ENCODE assay signal across 7 mouse cellular contexts in the genomic region with DNA sequence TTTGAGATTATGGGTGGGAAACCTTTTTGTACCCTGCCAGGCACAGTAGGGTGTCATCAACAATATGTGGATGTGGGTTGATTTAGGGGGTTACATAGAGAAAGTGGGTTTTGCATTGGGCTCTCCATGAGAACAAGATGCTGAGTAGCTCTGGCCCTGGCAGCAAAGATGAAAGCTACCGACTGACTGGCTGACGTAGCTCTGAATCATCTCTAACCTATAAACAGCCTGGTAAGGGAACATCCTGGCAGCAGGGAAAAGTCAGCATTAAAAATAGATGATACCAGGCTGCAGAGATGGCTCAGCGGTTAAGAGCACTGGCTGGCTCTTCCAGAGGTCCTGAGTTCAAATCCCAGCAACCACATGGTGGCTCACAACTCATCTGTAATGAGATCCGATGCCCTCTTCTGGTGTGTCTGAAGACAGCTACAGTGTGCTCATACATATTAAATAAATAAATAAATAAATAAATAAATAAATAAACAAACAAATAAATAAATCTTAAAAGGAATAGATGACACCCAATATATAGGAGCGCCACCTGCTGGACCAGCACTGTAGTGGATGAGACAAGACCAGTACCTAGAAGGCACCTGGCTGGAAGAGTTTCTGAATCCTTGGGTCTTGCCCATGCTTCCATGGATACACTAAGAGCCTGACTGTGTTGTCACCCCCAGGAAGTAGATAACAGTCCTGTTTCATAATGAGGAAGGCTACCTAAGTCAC. TPM values are rescaled to one million over a fixed set of nuclear protein-coding genes. Genes with fewer than 3 reads are reported as not detected.
A peak's percentile ranks its signal among the peaks of the same experiment; 100 is the strongest.
DNase-seq lines count a peak whose midpoint lies in the region; ATAC-seq and TF ChIP-seq lines count a peak whose summit lies in the region.

No protein-coding gene starts in this region.

- no peak overlapping the region for H3K4me3 ChIP-seq in kidney, embryonic 16.5 days (ENCODE audit: low read length)
- no peak overlapping the region for H3K4me3 ChIP-seq in MEL (ENCODE audit: control insufficient read depth in 1 of 2, insufficient read depth in 1 of 2, low read depth in 2 of 2, low read length in 2 of 2)
- H3K4me3 ChIP-seq in layer of hippocampus, adult 2 months, result no peak overlapping the region

- no peak overlapping the region for H3K9ac ChIP-seq in kidney, embryonic 16.5 days (replicated peaks; ENCODE audit: low read length)
- no peak overlapping the region for H3K9ac ChIP-seq in MEL (ENCODE audit: control insufficient read depth, low read depth, low read length, poor library complexity, severe bottlenecking)

- peaks cover 7% of the 10 kb centered on the region; the same call in 1 of the 2 replicates for H3K4me1 ChIP-seq in kidney, embryonic 16.5 days (ENCODE audit: insufficient read depth, low read length)
- H3K4me1 ChIP-seq in MEL (ENCODE audit: control insufficient read depth in 1 of 2, insufficient read depth in 2 of 2, low read length in 2 of 2), result no peaks in the 10 kb centered on the region

- peak in 2 of 3 experiments; percentile 32 to 39; a peak in 4 of 6 replicates for TF ChIP-seq CTCF in MEL (IDR thresholded peaks at IDR 0.05 in 2 of 3, conservative IDR thresholded peaks at IDR 0.05 in 1 of 3; ENCODE audit: control insufficient read depth in 1 of 3, insufficient read depth in 1 of 3, low read depth in 2 of 3, low read length in 3 of 3, poor library complexity in 1 of 3, severe bottlenecking in 1 of 3)
- TF ChIP-seq CTCF in layer of hippocampus, adult 2 months (conservative IDR thresholded peaks at IDR 0.05), result peak; percentile 75

- TF ChIP-seq EP300 in MEL (IDR thresholded peaks at IDR 0.05; ENCODE audit: low read depth in 1 of 2, low read length in 2 of 2), result no peak

- ATAC-seq in kidney, embryonic 16.5 days (ENCODE audit: low FRiP score, low TSS enrichment), result no peak
- ATAC-seq in erythroid progenitor cell, adult 5-6 weeks (replicated peaks; ENCODE audit: low FRiP score, poor library complexity, severe bottlenecking), result no peak

- 0 out of 2 replicates have a peak, but pooled peaks cover 3% of the 10 kb centered on the region for H3K9me3 ChIP-seq in kidney, embryonic 16.5 days (ENCODE audit: low read length)
- no peaks in the 10 kb centered on the region for H3K9me3 ChIP-seq in MEL (replicated peaks; ENCODE audit: insufficient read depth, low read length)

- H3K36me3 ChIP-seq in kidney, embryonic 16.5 days (ENCODE audit: insufficient read depth, low read length), result no peaks in the 10 kb centered on the region
- H3K36me3 ChIP-seq in MEL (ENCODE audit: control insufficient read depth in 1 of 2, insufficient read depth in 2 of 2, low read length in 2 of 2), result no peaks in the 10 kb centered on the region

- peak; percentile 9 for TF ChIP-seq RAD21 in MEL (IDR thresholded peaks at IDR 0.05; ENCODE audit: low read depth, low read length)

- no peak for TF ChIP-seq POLR2A in MEL (IDR thresholded peaks at IDR 0.05; ENCODE audit: control insufficient read depth in 1 of 2, insufficient read depth in 1 of 2, low read depth in 1 of 2, low read length in 2 of 2, poor library complexity in 1 of 2)

- peak; percentile 42 for DNase-seq in kidney, adult 18-20 months
- DNase-seq in MEL (ENCODE audit: low read depth, low spot score), result peak; percentile 46
- peak; percentile 51 for DNase-seq in adrenal gland, postnatal 25 days
- peak; percentile 32 to 60 for DNase-seq in layer of hippocampus, adult 2 months (ENCODE audit: low spot score in 2 of 2)
- DNase-seq in retina, embryonic 14.5 days (ENCODE audit: low spot score), result peak; percentile 33

- H3K4me2 ChIP-seq in kidney, embryonic 16.5 days (replicated peaks; ENCODE audit: low read depth, low read length), result no peak overlapping the region

- no peaks in the 10 kb centered on the region for H3K79me2 ChIP-seq in MEL (ENCODE audit: control insufficient read depth, insufficient read depth, low read length, poor library complexity)

- 80% methylated on average over 5 of the region's 5 CpGs for whole genome bisulfite sequencing in kidney, embryonic 16.5 days

- H3K27me3 ChIP-seq in kidney, embryonic 16.5 days (ENCODE audit: insufficient read depth, low read length), result no peaks in the 10 kb centered on the region
- H3K27me3 ChIP-seq in MEL (ENCODE audit: control insufficient read depth in 1 of 2, insufficient read depth in 2 of 2, low read length in 2 of 2), result no peaks in the 10 kb centered on the region

- no peak overlapping the region for H3K27ac ChIP-seq in kidney, embryonic 16.5 days (ENCODE audit: low read length)
- H3K27ac ChIP-seq in MEL (ENCODE audit: control insufficient read depth, low read depth, low read length), result no peak overlapping the region
- peak overlapping the region; percentile 72 for H3K27ac ChIP-seq in layer of hippocampus, adult 2 months

TF ChIP-seq in MEL, 35 proteins besides CTCF, POLR2A, EP300 and RAD21:
- TF ChIP-seq MAFK (IDR thresholded peaks at IDR 0.05; ENCODE audit: borderline replicate concordance, low read depth, low read length), result no peak
- no peak for TF ChIP-seq MYC (IDR thresholded peaks at IDR 0.05; ENCODE audit: low read depth, low read length)
- TF ChIP-seq CHD2 (IDR thresholded peaks at IDR 0.05; ENCODE audit: low read length), result no peak
- no peak for TF ChIP-seq MEF2A (IDR thresholded peaks at IDR 0.05; ENCODE audit: extremely low read depth, insufficient replicate concordance, low read depth, low read length, poor library complexity, severe bottlenecking)
- TF ChIP-seq MAX (IDR thresholded peaks at IDR 0.05; ENCODE audit: low read length), result no peak
- TF ChIP-seq USF1 (IDR thresholded peaks at IDR 0.05; ENCODE audit: low read depth, low read length), result no peak
- no peak for TF ChIP-seq SIN3A (IDR thresholded peaks at IDR 0.05; ENCODE audit: low read length)
- no peak for TF ChIP-seq KAT2A (conservative IDR thresholded peaks at IDR 0.05; ENCODE audit: low read depth, low read length)
- no peak for TF ChIP-seq JUND (IDR thresholded peaks at IDR 0.05; ENCODE audit: low read depth, low read length)
- no peak for TF ChIP-seq ZC3H11A (IDR thresholded peaks at IDR 0.05; ENCODE audit: low read depth, low read length)
- no peak for TF ChIP-seq HCFC1 (IDR thresholded peaks at IDR 0.05; ENCODE audit: low read depth, low read length)
- TF ChIP-seq TAL1 (IDR thresholded peaks at IDR 0.05; ENCODE audit: low read length), result no peak
- TF ChIP-seq POLR2AphosphoS5 (IDR thresholded peaks at IDR 0.05; ENCODE audit: borderline replicate concordance, low read depth, low read length), result no peak
- no peak for TF ChIP-seq RCOR1 (IDR thresholded peaks at IDR 0.05; ENCODE audit: low read depth, low read length)
- TF ChIP-seq ZKSCAN1 (IDR thresholded peaks at IDR 0.05; ENCODE audit: low read depth, low read length), result no peak
- no peak for TF ChIP-seq BHLHE40 (IDR thresholded peaks at IDR 0.05; ENCODE audit: borderline replicate concordance, low read depth, low read length)
- TF ChIP-seq ZNF384 (IDR thresholded peaks at IDR 0.05; ENCODE audit: low read depth, low read length), result no peak
- no peak for TF ChIP-seq ETS1 (IDR thresholded peaks at IDR 0.05; ENCODE audit: low read depth, low read length)
- no peak for TF ChIP-seq TBP (IDR thresholded peaks at IDR 0.05; ENCODE audit: low read depth, low read length)
TF ChIP-seq in MEL: peak in this region for 0.

RNA-seq across cellular contexts. Expression of a gene that starts 31.7 kb away (rescaled TPM):
- polyA plus RNA-seq in kidney, embryonic 16.5 days (2015; fragmentation: Nextera tagmentation; extraction: Ambion mirVana), result 1.2 and 1.6 TPM in 2 replicates
- 0.73 and 1.4 TPM in 2 replicates for total RNA-seq in MEL (2012; rRNA removed)
- polyA plus RNA-seq in MEL (2012; ENCODE audit: insufficient read depth in 1 of 2, insufficient read length in 2 of 2, low read depth in 1 of 2, low replicate concordance in 2 of 2, missing spikeins in 1 of 2), result 1 to 10 TPM in 1 of 2 experiments, not detected in 1; 5.1 TPM
- total RNA-seq in adrenal gland, postnatal 25 days (2021), result 0.33 and 1.4 TPM in 2 replicates
- total RNA-seq in layer of hippocampus, adult 2 months (2021), result under 1 TPM; 0.54 to 0.61 TPM
- 0.84 and 20.2 TPM in 2 replicates for total RNA-seq in erythroid progenitor cell, adult 5-6 weeks (2015; ENCODE audit: low replicate concordance)
- 0.15 and 1.4 TPM in 2 replicates for total RNA-seq in erythroid progenitor cell, adult 5-6 weeks (2017; ENCODE audit: low replicate concordance)
